Mouse (Mus musculus) spleen, adult 2 months (tissue): ENCODE results near the gene Pakap. TPM values are rescaled to one million over a fixed set of nuclear protein-coding genes. Genes with fewer than 3 reads are reported as not detected.

Source experiments
- DNase-seq, 2 experiments: peaks; one replicate each; pipeline versions ENCODE4 v3.0.0 to v3.0.0-alpha.2; 2012 to 2021; ENCODE audit warnings: low spot score in 2 of 2, low read depth in 1 of 2
- H3K27ac ChIP-seq: fragments of 200-500 bp; 2 replicates; pipeline ENCODE4 v1.5.1; 2012; ENCODE audit warnings: low read length, inconsistent platforms; ENCODE audit not compliant: insufficient read depth
- H3K27me3 ChIP-seq: fragments of 200-500 bp; 2 replicates; pipeline ENCODE4 v1.6.1; 2012; ENCODE audit warnings: mild to moderate bottlenecking, moderate library complexity, low read length, inconsistent platforms; ENCODE audit not compliant: control insufficient read depth, insufficient read depth
- H3K36me3 ChIP-seq: fragments of 200-500 bp; 2 replicates; pipeline ENCODE4 v1.6.1; 2012; ENCODE audit warnings: mild to moderate bottlenecking, low read length, inconsistent platforms; ENCODE audit not compliant: control insufficient read depth, insufficient read depth
- H3K4me1 ChIP-seq: fragments of 200-500 bp; 2 replicates; pipeline ENCODE4 v1.6.1; 2011; ENCODE audit warnings: inconsistent platforms; ENCODE audit not compliant: control insufficient read depth, insufficient read depth, insufficient read length
- H3K4me3 ChIP-seq: fragments of 200-500 bp; 2 replicates; pipeline ENCODE4 v1.5.1; 2011; ENCODE audit warnings: mild to moderate bottlenecking, inconsistent platforms; ENCODE audit not compliant: insufficient read depth, insufficient read length; ENCODE audit errors: extremely low read depth
- CTCF ChIP-seq: fragments of 200-500 bp; IDR thresholded peaks from 2 replicates; pipeline ENCODE4 v1.5.1; 2011; ENCODE audit warnings: mild to moderate bottlenecking, inconsistent platforms; ENCODE audit not compliant: insufficient read depth, insufficient read length, insufficient replicate concordance; ENCODE audit errors: extremely low read depth
- POLR2A ChIP-seq: fragments of 200-500 bp; IDR thresholded peaks from 2 replicates; pipeline ENCODE4 v1.6.1; 2011; ENCODE audit warnings: low read depth, low read length, inconsistent platforms
- WGBS: fragments of 180-500 bp; shearing (Covaris S2); methylation state at CpG from one replicate; pipeline ENCODE4 v1.1.7; 2018; 5-methylcytosine and 5-hydroxymethylcytosine counted together
- polyA plus RNA-seq: library from polyadenylated mRNA; depleted of rRNA; stranded (reverse); fragments of >200 nt; gene quantifications from 2 replicates; pipeline ENCODE4 v1.2.3, GENCODE M21; 2012

The Pakap gene
- polyA plus RNA-seq, 1 experiment = 0.29 TPM

DNA sequence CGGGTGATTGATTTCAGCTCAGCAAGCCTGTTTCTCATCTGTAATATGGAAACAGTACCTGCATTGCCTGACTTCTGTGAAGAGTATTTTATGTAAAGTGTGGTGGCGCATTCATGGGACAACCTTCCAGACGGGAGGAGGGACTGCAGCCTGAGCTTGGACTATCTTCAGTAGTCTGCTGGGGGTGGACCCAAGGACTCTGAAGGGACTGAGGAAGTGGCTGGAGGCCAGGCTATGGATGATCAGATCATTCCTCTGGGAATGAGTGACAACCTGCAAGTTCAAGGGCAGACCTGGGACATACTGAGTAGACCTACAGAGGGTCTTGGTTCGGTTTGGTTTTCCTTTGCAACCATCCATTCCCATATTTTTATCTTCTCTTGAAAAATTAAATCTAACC, 154.3 kb downstream of the Pakap start:
- Histone ChIP-seq H3K4me3 (no peak overlapping the region), H3K27ac (no peak overlapping the region), H3K36me3 (no peaks in the 10 kb centered on the region), H3K27me3 (no peaks in the 10 kb centered on the region), H3K4me1 (peaks cover 12% of the 10 kb centered on the region; the same call in 1 of the 2 replicates)
- no peak for DNase-seq
- TF ChIP-seq POLR2A = no peak
- TF ChIP-seq CTCF = no peak
- 87% methylated on average over 4 of the region's 4 CpGs for WGBS

DNA sequence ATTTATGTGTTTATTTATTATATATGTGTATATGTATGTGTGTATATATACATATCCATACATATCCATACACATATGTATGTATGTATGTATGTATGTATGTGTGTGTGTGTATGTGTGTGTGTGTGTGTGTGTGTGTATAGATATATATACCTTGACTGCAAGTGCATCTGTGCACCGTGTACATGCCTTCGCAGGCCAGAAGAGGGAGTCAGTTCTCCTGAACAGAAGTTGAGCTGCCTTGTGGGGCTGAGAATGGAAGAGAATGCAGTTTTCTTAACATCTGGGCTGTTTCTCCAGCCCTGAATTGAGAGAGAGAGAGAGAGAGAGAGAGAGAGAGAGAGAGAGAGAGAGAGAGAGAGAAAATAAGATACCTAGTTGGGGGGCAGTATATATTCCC, 155.7 kb downstream of the Pakap start:
- H3K4me1 ChIP-seq = peaks cover 12% of the 10 kb centered on the region; the same call in 1 of the 2 replicates
- WGBS = 71% methylated on average over 2 of the region's 2 CpGs
- TF ChIP-seq POLR2A (no peak), CTCF (0 out of 2 replicates have a peak, but pooled peaks have one; percentile 5)
- no peak overlapping the region for H3K4me3 ChIP-seq
- H3K27ac ChIP-seq = no peak overlapping the region
- peak in 1 of 2 experiments; percentile 13 for DNase-seq
- no peaks in the 10 kb centered on the region for H3K36me3 ChIP-seq
- no peaks in the 10 kb centered on the region for H3K27me3 ChIP-seq

DNA sequence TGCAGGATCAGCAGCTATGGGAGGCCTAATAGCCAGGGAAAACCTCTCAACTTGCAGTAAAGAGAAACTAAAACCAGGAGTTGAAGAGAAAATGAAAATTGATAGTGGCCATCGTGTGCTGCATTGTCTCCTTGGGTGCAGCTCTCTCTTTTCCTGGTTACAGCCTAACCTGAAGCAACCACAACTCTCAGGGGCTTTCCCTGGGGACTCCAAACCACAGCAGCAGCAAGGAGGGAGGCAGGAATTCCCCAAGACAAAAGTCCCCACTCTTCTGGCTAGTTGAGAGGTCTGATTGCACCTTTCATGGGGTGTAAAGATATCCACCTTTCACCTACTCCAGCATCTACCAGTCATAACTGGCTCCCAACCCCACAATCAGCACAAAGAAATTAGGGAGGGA, 157.6 kb downstream of the Pakap start:
- H3K36me3 ChIP-seq = no peaks in the 10 kb centered on the region
- H3K4me1 ChIP-seq = peaks cover 13% of the 10 kb centered on the region; the same call in 1 of the 2 replicates
- no peak overlapping the region for H3K27ac ChIP-seq
- H3K4me3 ChIP-seq = no peak overlapping the region
- 10% methylated on average over 1 of the region's 1 CpGs for WGBS
- DNase-seq = no peak
- H3K27me3 ChIP-seq = no peaks in the 10 kb centered on the region
- TF ChIP-seq POLR2A (no peak), CTCF (no peak)

DNA sequence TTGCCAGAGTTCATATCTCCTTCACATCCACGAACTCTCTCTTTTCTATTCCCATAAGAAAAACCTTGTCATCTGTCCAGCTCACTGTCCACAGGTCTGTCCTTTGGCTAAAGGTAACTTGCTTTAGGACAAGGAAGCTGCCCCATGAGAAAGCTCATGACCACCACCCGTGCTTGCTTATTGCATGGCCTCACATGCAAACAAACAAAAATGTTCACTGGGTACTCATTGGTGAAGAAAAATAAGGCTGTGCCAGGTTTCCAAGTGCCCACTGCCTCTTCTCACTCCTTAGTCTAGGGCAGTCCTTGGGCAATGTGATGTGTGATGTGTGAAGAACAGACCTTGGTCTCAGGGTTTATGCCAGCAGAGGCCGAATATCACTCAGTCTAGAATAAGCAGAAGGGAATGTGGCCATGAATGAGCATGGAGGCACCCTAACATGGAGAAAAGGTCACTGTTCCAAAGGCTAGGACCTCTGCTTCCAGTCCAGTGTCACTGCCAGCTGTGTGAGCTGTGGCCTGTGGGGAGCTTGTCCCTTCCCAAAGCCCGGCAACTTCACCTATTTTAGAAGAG, 160.7 kb downstream of the Pakap start:
- 81% methylated on average over 4 of the region's 4 CpGs for WGBS
- H3K36me3 ChIP-seq = no peaks in the 10 kb centered on the region
- no peak for DNase-seq
- no peaks in the 10 kb centered on the region for H3K27me3 ChIP-seq
- H3K27ac ChIP-seq = no peak overlapping the region
- peaks cover 13% of the 10 kb centered on the region; the same call in 1 of the 2 replicates for H3K4me1 ChIP-seq
- TF ChIP-seq POLR2A (no peak), CTCF (no peak)
- H3K4me3 ChIP-seq = no peak overlapping the region

DNA sequence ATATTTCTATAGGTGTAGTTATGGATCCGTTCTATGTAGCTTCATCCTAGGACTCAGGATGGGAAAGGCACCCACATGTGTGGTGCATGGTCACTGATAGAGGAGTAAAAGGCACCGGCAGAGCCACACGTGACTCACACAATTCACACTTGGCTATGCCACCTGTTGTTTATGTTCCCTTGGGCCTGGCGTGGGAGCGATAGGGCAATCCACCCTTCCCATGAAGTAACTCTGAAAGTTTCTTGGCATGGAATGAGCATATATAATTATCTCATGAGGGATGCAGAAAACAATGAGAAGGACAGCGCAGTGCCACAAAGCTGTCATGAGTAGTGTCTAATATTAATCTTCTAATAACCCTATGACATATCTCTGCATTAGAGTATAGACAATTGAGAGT, 162.1 kb downstream of the Pakap start:
- WGBS = 94% methylated on average over 6 of the region's 6 CpGs
- no peaks in the 10 kb centered on the region for H3K36me3 ChIP-seq

DNA sequence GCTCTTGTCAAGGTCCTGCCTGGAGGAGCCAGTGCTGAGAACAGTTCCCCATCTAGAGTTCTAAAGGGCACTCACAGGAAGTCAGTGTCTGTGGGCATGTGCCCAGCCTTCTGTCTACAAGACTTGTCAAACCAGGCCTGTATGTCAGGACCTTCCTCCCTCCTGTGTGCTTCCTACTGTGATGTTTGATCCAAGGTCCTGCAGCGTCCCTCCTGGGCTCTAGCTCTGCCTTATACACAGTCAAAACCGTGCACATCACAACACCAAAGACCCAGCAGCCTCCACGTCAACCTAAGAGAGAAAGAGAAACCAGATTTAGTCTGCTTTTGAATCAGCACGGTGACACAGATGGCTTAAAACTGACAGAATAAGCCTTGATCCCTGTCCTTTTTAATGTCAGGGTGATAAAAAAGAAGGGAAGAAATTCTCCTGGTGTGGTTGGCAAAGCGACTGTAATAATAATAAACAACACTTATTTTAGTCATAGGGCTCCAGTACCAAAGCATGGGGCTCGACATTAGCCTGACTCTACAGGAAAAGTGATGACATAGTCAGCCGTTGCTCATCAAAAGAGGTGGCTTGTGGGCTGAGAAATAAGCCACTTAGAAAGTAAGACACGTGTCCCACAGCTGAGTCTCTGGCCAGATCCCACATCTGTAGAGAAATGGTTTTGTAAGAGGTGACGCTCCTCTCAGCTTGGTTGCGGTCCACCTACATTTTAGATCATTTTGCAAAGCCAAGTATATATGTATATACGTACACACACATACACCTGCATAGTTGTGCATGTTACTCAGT, 163.0 kb downstream of the Pakap start:
- no peak overlapping the region for H3K27ac ChIP-seq
- peaks cover 6% of the 10 kb centered on the region; the same call in 1 of the 2 replicates for H3K4me1 ChIP-seq
- H3K4me3 ChIP-seq = no peak overlapping the region
- no peak for TF ChIP-seq CTCF
- TF ChIP-seq POLR2A = no peak
- DNase-seq = no peak
- 45% methylated on average over 11 of the region's 11 CpGs for WGBS
- no peaks in the 10 kb centered on the region for H3K36me3 ChIP-seq
- no peaks in the 10 kb centered on the region for H3K27me3 ChIP-seq

More for the DNA sequence above, 162.1 kb downstream of the Pakap start:
- no peak overlapping the region for H3K4me3 ChIP-seq
- H3K4me1 ChIP-seq = peaks cover 13% of the 10 kb centered on the region; the same call in 1 of the 2 replicates
- TF ChIP-seq CTCF (no peak), POLR2A (no peak)
- no peak overlapping the region for H3K27ac ChIP-seq
- DNase-seq = no peak
- H3K27me3 ChIP-seq = no peaks in the 10 kb centered on the region
